Mouse (Mus musculus): ENCODE results near the gene Exoc5.
"Not testable (repeated sequence)": the region's sequence is repeated elsewhere in the genome, so short reads cannot be mapped to it uniquely, and the experiment has no call there.

Gene Exoc5

GRCm38 (mm10) chr14:49066274-49066823 lies at the start of gene Exoc5:
TSS of gene Exoc5 (minus strand) at chr14:49066653.
- peak; percentile 95 to 96 for DNase-seq (ENCODE audit: low spot score in 2 of 2)

GRCm38 (mm10) chr14:49091755-49092154 lies 25.3 kb upstream of the Exoc5 start:
- DNase-seq (ENCODE audit: low spot score in 2 of 2), result not testable (repeated sequence)

GRCm38 (mm10) chr14:49091277-49091676 lies 24.8 kb upstream of the Exoc5 start:
- no peak for DNase-seq (ENCODE audit: low spot score in 2 of 2)

- no peak for DNase-seq (ENCODE audit: low spot score in 2 of 2)
These were observed 23.6 kb upstream of the Exoc5 start for GRCm38 (mm10) chr14:49090102-49090501.

- no peak for DNase-seq (ENCODE audit: low spot score in 2 of 2)
These were observed 23.1 kb upstream of the Exoc5 start for GRCm38 (mm10) chr14:49089461-49090058.

GRCm38 (mm10) chr14:49088155-49089048 lies 21.9 kb upstream of the Exoc5 start:
- DNase-seq (ENCODE audit: low spot score in 2 of 2), result no peak

- no peak for DNase-seq (ENCODE audit: low spot score in 2 of 2)
These were observed 20.1 kb upstream of the Exoc5 start for GRCm38 (mm10) chr14:49086522-49086921.

- DNase-seq (ENCODE audit: low spot score in 2 of 2), result no peak
These were observed 12.4 kb upstream of the Exoc5 start for GRCm38 (mm10) chr14:49078820-49079219.

- no peak for DNase-seq (ENCODE audit: low spot score in 2 of 2)
These were observed 7.9 kb upstream of the Exoc5 start for GRCm38 (mm10) chr14:49074361-49074760.

- peak in 1 of 2 experiments; percentile 18 for DNase-seq (ENCODE audit: low spot score in 2 of 2)
These were observed 7.4 kb upstream of the Exoc5 start for GRCm38 (mm10) chr14:49073896-49074295.

- DNase-seq (ENCODE audit: low spot score in 2 of 2), result no peak
These were observed 6.4 kb upstream of the Exoc5 start for GRCm38 (mm10) chr14:49072837-49073236.

- peak; percentile 11 to 12 for DNase-seq (ENCODE audit: low spot score in 2 of 2)
These were observed 752 bp downstream of the Exoc5 start, which contains the start of gene Ap5m1 for GRCm38 (mm10) chr14:49065529-49066273. TSS of gene Ap5m1 (plus strand) at chr14:49066097.

GRCm38 (mm10) chr14:49063838-49064237 lies 2.6 kb downstream of the Exoc5 start:
- DNase-seq (ENCODE audit: low spot score in 2 of 2), result no peak

- no peak for DNase-seq (ENCODE audit: low spot score in 2 of 2)
These were observed 17.0 kb downstream of the Exoc5 start for GRCm38 (mm10) chr14:49049492-49049891.

GRCm38 (mm10) chr14:49045610-49046009 lies 20.8 kb downstream of the Exoc5 start:
- DNase-seq (ENCODE audit: low spot score in 2 of 2), result no peak

GRCm38 (mm10) chr14:49028991-49029390 lies 37.5 kb downstream of the Exoc5 start:
- DNase-seq (ENCODE audit: low spot score in 2 of 2), result no peak

- no peak for DNase-seq (ENCODE audit: low spot score in 2 of 2)
These were observed 38.6 kb downstream of the Exoc5 start for GRCm38 (mm10) chr14:49027779-49028368.

GRCm38 (mm10) chr14:49027040-49027778 lies 39.2 kb downstream of the Exoc5 start:
- no peak for DNase-seq (ENCODE audit: low spot score in 2 of 2)

- DNase-seq (ENCODE audit: low spot score in 2 of 2), result no peak
These were observed 46.7 kb downstream of the Exoc5 start for GRCm38 (mm10) chr14:49019765-49020164.

- no peak for DNase-seq (ENCODE audit: low spot score in 2 of 2)
These were observed 57.9 kb downstream of the Exoc5 start for GRCm38 (mm10) chr14:49008399-49009189.

Measured in right cerebral cortex, postnatal 36 days (tissue).